Mouse (Mus musculus) telencephalon, adult 2 months (tissue): ENCODE measurements at regions not wholly inside any gene's neighbourhood (a gene's known extent, or its start where the extent isn't known, plus 50 kb on each side); places are given as distances from the start of the nearest gene placed in this dataset.
A peak's percentile ranks its signal among the peaks of the same experiment; 100 is the strongest.

Source experiments
- DNase-seq: peaks from one replicate; pipeline ENCODE4 v3.0.0-alpha.2; 2011; ENCODE audit warnings: low read depth, low spot score

GRCm38 (mm10) chr9:41697160-41697559 is 426.9 kb downstream of the Sorl1 start:
- no peak for DNase-seq

GRCm38 (mm10) chr9:41682911-41683310 is 441.2 kb downstream of the Sorl1 start:
- DNase-seq, result no peak

- no peak for DNase-seq
Observed at GRCm38 (mm10) chr9:41675656-41676055, 448.4 kb downstream of the Sorl1 start.

- DNase-seq, result no peak
Observed at GRCm38 (mm10) chr9:41672958-41673357, 451.1 kb downstream of the Sorl1 start.

- DNase-seq, result peak; percentile 44
Observed at GRCm38 (mm10) chr9:41668741-41669140, 455.4 kb downstream of the Sorl1 start.

- peak; percentile 76 for DNase-seq
Observed at GRCm38 (mm10) chr9:41665000-41665685, 459.0 kb downstream of the Sorl1 start.

GRCm38 (mm10) chr9:41660576-41660975 is 463.5 kb downstream of the Sorl1 start:
- DNase-seq, result no peak

GRCm38 (mm10) chr9:41660011-41660410 is 464.1 kb downstream of the Sorl1 start:
- DNase-seq, result no peak

- peak; percentile 64 for DNase-seq
Observed at GRCm38 (mm10) chr9:41631564-41632205, 470.2 kb upstream of the Ubash3b start.

- no peak for DNase-seq
Observed at GRCm38 (mm10) chr9:41621341-41621740, 459.8 kb upstream of the Ubash3b start.

- no peak for DNase-seq
Observed at GRCm38 (mm10) chr9:41614002-41614401, 452.5 kb upstream of the Ubash3b start.

GRCm38 (mm10) chr9:41612802-41613550 is 451.5 kb upstream of the Ubash3b start:
- no peak for DNase-seq

- peak; percentile 63 for DNase-seq
Observed at GRCm38 (mm10) chr9:41612452-41612795, 450.9 kb upstream of the Ubash3b start.

GRCm38 (mm10) chr9:41611534-41612451 is 450.3 kb upstream of the Ubash3b start:
- peak; percentile 87 for DNase-seq

- no peak for DNase-seq
Observed at GRCm38 (mm10) chr9:41610347-41610746, 448.9 kb upstream of the Ubash3b start.

- no peak for DNase-seq
Observed at GRCm38 (mm10) chr9:41606136-41606535, 444.6 kb upstream of the Ubash3b start.

- DNase-seq, result no peak
Observed at GRCm38 (mm10) chr9:41604916-41605315, 443.4 kb upstream of the Ubash3b start.

GRCm38 (mm10) chr9:41600778-41601177 is 439.3 kb upstream of the Ubash3b start:
- DNase-seq, result no peak

GRCm38 (mm10) chr9:41599874-41600273 is 438.4 kb upstream of the Ubash3b start:
- DNase-seq, result no peak

GRCm38 (mm10) chr9:41595749-41596148 is 434.3 kb upstream of the Ubash3b start:
- no peak for DNase-seq

GRCm38 (mm10) chr9:41593998-41594397 is 432.5 kb upstream of the Ubash3b start:
- DNase-seq, result no peak
